Mouse (Mus musculus): ENCODE measurements around the gene Abca1. TPM values are rescaled to one million over a fixed set of nuclear protein-coding genes. Genes with fewer than 3 reads are reported as not detected.

Gene Abca1
- polyA plus RNA-seq, 1 experiment from 2014 or later: 19.0 TPM

DNA sequence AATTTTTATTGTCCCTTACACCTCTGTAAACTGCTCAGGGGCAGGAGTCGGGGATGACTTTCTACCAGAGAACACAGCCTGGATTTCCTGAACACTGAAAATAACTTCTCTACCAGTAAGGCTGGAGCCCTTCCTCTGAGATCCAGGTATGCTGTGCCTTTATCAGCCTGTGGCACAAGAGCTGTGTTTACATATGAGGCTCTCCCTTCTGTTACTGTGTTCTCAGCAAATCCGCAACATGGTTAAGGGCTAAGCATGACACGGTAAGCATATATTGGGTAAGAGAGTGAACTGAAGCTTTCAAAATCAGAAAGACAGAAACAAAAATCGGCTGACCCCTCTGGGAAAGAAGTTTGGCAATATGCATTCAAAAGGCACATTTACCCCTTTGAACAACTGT lies 25.7 kb downstream of the Abca1 start:
- 61% methylated on average over 4 of the region's 4 CpGs for WGBS (ENCODE audit: insufficient replicate concordance)
- Histone ChIP-seq H3K4me3 (ENCODE audit: low read depth, low read length) (no peak overlapping the region), H3K4me2 (ENCODE audit: low read depth, low read length) (0 out of 2 replicates have a peak overlapping the region, but pooled peaks have one; percentile 9), H3K4me1 (ENCODE audit: control insufficient read depth, low read depth, low read length) (peaks cover 30% of the 10 kb centered on the region), H3K36me3 (ENCODE audit: control insufficient read depth, insufficient read depth) (no peaks in the 10 kb centered on the region), H3K27ac (ENCODE audit: low read length) (0 out of 2 replicates have a peak overlapping the region, but pooled peaks have one; percentile 35), H3K9me3 (replicated peaks; ENCODE audit: control insufficient read depth, low read length) (no peaks in the 10 kb centered on the region), H3K27me3 (ENCODE audit: control insufficient read depth, insufficient read depth, low read depth, low read length) (no peaks in the 10 kb centered on the region), H3K9ac (ENCODE audit: low read depth, low read length) (no peak overlapping the region)
- ATAC-seq (ENCODE audit: low read depth): no peak

DNA sequence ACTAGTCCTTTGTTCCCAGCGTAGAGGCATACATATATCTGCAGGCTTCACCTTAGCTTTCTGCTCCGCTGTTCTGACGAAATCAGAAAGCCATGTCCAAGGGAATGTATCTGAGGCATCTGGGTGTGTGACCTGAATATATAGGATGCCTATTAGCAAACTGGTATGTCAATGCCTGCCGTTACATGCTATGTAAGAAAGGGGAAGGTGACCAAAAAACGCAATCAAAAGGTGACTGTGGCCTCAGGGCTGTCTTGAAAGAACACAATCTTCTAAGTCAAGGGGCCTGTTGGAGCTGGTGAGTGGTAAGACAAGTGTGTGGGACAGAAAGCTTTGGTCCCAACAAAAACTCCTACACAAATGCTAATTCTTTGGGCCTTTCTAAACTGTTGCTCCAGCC lies 28.2 kb downstream of the Abca1 start:
- Histone ChIP-seq H3K27me3 (ENCODE audit: control insufficient read depth, insufficient read depth, low read depth, low read length) (no peaks in the 10 kb centered on the region), H3K9me3 (replicated peaks; ENCODE audit: control insufficient read depth, low read length) (no peaks in the 10 kb centered on the region), H3K27ac (ENCODE audit: low read length) (peak overlapping the region; percentile 59), H3K4me3 (ENCODE audit: low read depth, low read length) (no peak overlapping the region), H3K4me1 (ENCODE audit: control insufficient read depth, low read depth, low read length) (peaks cover 20% of the 10 kb centered on the region), H3K36me3 (ENCODE audit: control insufficient read depth, insufficient read depth) (peaks cover 19% of the 10 kb centered on the region), H3K4me2 (ENCODE audit: low read depth, low read length) (no peak overlapping the region), H3K9ac (ENCODE audit: low read depth, low read length) (no peak overlapping the region)
- peak; percentile 25 for ATAC-seq (ENCODE audit: low read depth)
- 71% methylated on average over 5 of the region's 5 CpGs for whole genome bisulfite sequencing (ENCODE audit: insufficient replicate concordance)

DNA sequence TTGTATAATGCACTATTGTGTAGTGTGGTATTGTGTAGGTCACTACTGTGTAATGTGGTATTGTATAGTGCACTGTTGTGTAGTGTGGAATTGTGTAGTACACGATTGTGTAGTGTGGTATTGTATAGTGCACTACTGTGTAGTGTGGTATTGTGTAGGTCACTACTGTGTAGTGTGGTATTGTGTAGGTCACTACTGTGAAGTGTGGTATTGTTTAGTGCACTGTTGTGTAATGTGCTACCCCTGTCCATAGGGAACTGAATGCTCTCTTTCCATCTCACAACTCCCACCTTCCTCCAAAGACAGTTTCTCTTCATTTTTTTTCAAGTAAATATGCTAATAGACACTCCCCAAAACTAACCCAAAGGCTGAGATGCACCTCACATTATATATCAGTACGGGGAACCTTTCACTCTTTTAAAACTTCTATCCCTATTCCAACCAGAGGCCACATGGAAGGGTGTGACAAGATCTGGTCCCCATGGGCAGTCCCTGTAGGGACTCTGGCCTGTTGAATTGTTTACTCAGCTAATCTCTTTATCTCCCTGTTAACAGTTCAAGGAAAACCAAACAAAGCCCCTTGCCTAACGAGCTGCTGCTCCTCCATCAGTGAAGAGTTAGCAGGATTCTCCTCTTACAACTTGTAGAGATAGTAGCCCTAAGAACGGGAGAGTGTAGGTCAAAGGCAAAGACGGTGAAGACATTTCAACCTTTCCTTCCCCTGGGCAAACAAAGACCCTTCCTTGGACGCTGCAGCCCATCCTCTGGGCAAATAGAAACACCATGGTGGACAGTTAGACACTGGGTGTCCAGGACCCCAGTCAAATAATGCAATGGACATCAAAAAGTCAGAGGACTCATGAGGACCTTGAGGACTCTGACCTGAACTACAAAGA lies 28.8 kb downstream of the Abca1 start:
- peak overlapping the region; percentile 59 for H3K27ac ChIP-seq (ENCODE audit: low read length)
- H3K27me3 ChIP-seq (ENCODE audit: control insufficient read depth, insufficient read depth, low read depth, low read length): no peaks in the 10 kb centered on the region
- peaks cover 20% of the 10 kb centered on the region for H3K4me1 ChIP-seq (ENCODE audit: control insufficient read depth, low read depth, low read length)
- peak; percentile 84 for ATAC-seq (ENCODE audit: low read depth)
- WGBS (ENCODE audit: insufficient replicate concordance): 57% methylated on average over 6 of the region's 6 CpGs
- no peaks in the 10 kb centered on the region for H3K9me3 ChIP-seq (replicated peaks; ENCODE audit: control insufficient read depth, low read length)
- H3K36me3 ChIP-seq (ENCODE audit: control insufficient read depth, insufficient read depth): peaks cover 20% of the 10 kb centered on the region
- no peak overlapping the region for H3K4me2 ChIP-seq (ENCODE audit: low read depth, low read length)
- no peak overlapping the region for H3K4me3 ChIP-seq (ENCODE audit: low read depth, low read length)
- H3K9ac ChIP-seq (ENCODE audit: low read depth, low read length): no peak overlapping the region

DNA sequence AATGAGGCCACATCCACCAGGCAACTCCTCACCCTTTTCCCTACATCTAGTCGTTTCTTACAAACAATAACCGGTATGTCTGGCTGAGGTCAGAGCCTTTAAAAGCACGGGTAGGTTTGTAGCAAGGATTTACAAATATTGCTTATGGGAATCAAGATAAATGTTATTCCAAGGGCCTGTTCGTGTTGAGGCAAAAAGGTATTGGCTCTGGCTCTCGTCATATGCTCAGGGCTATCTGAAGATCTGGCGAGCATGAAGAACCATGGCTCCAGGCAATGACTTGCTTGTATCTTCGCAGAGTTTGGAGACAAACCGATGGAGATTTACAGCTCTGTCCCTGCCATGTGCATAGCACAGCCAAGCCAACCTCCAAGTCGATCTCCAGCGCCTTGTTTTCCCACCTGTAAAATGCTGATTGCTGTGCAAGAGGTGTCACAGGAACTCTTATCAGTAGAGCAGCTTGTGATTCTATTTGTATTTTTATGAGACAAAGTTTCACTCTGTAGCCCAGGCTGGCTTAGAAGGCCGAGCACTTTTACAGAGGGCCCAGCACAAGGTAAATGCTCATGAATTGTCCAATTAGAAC lies 29.9 kb downstream of the Abca1 start:
- no peak overlapping the region for H3K4me2 ChIP-seq (ENCODE audit: low read depth, low read length)
- peaks cover 22% of the 10 kb centered on the region for H3K4me1 ChIP-seq (ENCODE audit: control insufficient read depth, low read depth, low read length)
- no peak overlapping the region for H3K4me3 ChIP-seq (ENCODE audit: low read depth, low read length)
- no peak overlapping the region for H3K27ac ChIP-seq (ENCODE audit: low read length)
- WGBS (ENCODE audit: insufficient replicate concordance): 46% methylated on average over 11 of the region's 11 CpGs
- ATAC-seq (ENCODE audit: low read depth): no peak
- H3K36me3 ChIP-seq (ENCODE audit: control insufficient read depth, insufficient read depth): peaks cover 20% of the 10 kb centered on the region
- no peaks in the 10 kb centered on the region for H3K27me3 ChIP-seq (ENCODE audit: control insufficient read depth, insufficient read depth, low read depth, low read length)
- no peaks in the 10 kb centered on the region for H3K9me3 ChIP-seq (replicated peaks; ENCODE audit: control insufficient read depth, low read length)
- H3K9ac ChIP-seq (ENCODE audit: low read depth, low read length): no peak overlapping the region

DNA sequence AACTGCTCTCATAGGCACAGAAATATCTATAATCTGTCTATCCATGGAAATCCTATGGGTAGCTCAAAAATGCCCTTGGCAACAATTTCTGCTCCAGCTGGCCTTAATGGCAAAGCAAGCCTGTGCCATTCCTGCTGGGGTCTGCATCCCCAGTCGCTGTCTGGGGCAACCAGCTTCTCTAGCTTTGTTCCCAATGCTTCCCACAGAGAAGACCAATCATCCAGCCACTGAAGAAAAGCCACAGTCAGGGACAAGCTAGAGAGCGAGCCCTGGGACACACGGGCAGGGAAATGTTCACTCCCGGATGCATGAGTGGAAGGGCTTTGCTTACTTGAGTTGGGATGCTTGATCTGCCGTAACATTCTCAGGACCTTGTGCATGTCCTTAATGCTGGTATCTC lies 32.4 kb downstream of the Abca1 start:
- H3K9me3 ChIP-seq (replicated peaks; ENCODE audit: control insufficient read depth, low read length): no peaks in the 10 kb centered on the region
- no peak overlapping the region for H3K27ac ChIP-seq (ENCODE audit: low read length)
- H3K9ac ChIP-seq (ENCODE audit: low read depth, low read length): no peak overlapping the region
- ATAC-seq (ENCODE audit: low read depth): no peak
- no peaks in the 10 kb centered on the region for H3K27me3 ChIP-seq (ENCODE audit: control insufficient read depth, insufficient read depth, low read depth, low read length)
- no peak overlapping the region for H3K4me2 ChIP-seq (ENCODE audit: low read depth, low read length)
- H3K4me1 ChIP-seq (ENCODE audit: control insufficient read depth, low read depth, low read length): peaks cover 23% of the 10 kb centered on the region
- H3K36me3 ChIP-seq (ENCODE audit: control insufficient read depth, insufficient read depth): peaks cover 20% of the 10 kb centered on the region
- H3K4me3 ChIP-seq (ENCODE audit: low read depth, low read length): no peak overlapping the region
- 83% methylated on average over 5 of the region's 5 CpGs for WGBS (ENCODE audit: insufficient replicate concordance)

DNA sequence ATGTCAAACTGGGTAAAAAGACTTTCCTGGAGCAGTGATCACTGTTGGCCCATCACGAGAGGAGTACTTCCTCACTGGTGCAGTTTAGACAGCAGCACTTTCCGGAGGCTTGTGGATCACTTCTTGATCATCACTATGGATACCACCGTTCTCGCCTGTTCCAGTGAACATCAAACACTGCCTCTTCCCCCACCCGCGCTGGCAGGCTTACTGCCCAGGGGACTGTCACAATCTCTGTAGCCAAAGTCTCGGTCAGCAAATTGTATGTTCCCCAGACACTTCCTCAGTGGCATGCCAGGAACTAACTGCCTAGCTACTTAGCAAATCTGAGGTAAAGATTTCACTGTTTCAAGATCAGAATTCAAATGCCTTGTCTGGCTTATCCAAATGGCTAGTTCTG lies 32.9 kb downstream of the Abca1 start:
- no peak overlapping the region for H3K4me3 ChIP-seq (ENCODE audit: low read depth, low read length)
- no peaks in the 10 kb centered on the region for H3K9me3 ChIP-seq (replicated peaks; ENCODE audit: control insufficient read depth, low read length)
- H3K4me1 ChIP-seq (ENCODE audit: control insufficient read depth, low read depth, low read length): peaks cover 26% of the 10 kb centered on the region
- H3K27ac ChIP-seq (ENCODE audit: low read length): no peak overlapping the region
- no peak overlapping the region for H3K9ac ChIP-seq (ENCODE audit: low read depth, low read length)
- H3K27me3 ChIP-seq (ENCODE audit: control insufficient read depth, insufficient read depth, low read depth, low read length): no peaks in the 10 kb centered on the region
- ATAC-seq (ENCODE audit: low read depth): no peak
- H3K4me2 ChIP-seq (ENCODE audit: low read depth, low read length): no peak overlapping the region
- peaks cover 20% of the 10 kb centered on the region for H3K36me3 ChIP-seq (ENCODE audit: control insufficient read depth, insufficient read depth)
- 74% methylated on average over 7 of the region's 7 CpGs for WGBS (ENCODE audit: insufficient replicate concordance)

DNA sequence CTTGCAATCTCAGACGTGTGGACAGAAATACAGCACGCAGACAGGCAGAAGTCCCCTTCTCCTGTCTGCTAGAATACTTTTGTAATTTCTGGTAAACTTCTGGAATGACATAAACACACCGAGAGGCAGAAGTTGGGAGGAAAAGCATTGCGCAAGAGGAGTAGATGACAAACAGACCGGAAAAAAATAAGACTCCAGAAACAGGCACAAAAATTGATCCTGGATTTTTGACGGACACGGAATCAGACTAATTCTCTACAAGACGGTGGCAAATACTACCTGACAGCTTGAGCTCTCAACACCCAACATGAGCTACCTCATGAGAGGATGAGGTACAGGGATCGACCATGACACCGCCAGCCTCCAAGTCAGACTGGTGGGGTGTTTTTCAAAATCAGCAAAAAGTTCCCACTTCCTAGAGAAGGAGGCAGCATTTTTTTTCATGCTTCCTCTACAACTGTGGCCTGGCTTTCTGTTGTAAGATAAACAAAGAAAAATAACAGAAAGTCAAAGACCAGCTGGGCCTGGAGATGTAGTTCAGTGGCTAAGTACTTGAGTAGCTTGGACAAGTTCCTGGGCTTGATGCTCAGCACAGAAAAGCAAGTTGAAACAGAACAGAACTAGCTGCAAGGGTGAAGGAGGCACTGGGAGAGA lies 34.7 kb downstream of the Abca1 start:
- 0 out of 2 replicates have a peak overlapping the region, but pooled peaks have one; percentile 39 for H3K27ac ChIP-seq (ENCODE audit: low read length)
- 57% methylated on average over 10 of the region's 10 CpGs for WGBS (ENCODE audit: insufficient replicate concordance)
- no peak for ATAC-seq (ENCODE audit: low read depth)
- H3K4me1 ChIP-seq (ENCODE audit: control insufficient read depth, low read depth, low read length): peaks cover 34% of the 10 kb centered on the region
- no peak overlapping the region for H3K9ac ChIP-seq (ENCODE audit: low read depth, low read length)
- H3K36me3 ChIP-seq (ENCODE audit: control insufficient read depth, insufficient read depth): peaks cover 20% of the 10 kb centered on the region
- no peak overlapping the region for H3K4me2 ChIP-seq (ENCODE audit: low read depth, low read length)
- no peaks in the 10 kb centered on the region for H3K27me3 ChIP-seq (ENCODE audit: control insufficient read depth, insufficient read depth, low read depth, low read length)
- no peak overlapping the region for H3K4me3 ChIP-seq (ENCODE audit: low read depth, low read length)
- H3K9me3 ChIP-seq (replicated peaks; ENCODE audit: control insufficient read depth, low read length): no peaks in the 10 kb centered on the region

DNA sequence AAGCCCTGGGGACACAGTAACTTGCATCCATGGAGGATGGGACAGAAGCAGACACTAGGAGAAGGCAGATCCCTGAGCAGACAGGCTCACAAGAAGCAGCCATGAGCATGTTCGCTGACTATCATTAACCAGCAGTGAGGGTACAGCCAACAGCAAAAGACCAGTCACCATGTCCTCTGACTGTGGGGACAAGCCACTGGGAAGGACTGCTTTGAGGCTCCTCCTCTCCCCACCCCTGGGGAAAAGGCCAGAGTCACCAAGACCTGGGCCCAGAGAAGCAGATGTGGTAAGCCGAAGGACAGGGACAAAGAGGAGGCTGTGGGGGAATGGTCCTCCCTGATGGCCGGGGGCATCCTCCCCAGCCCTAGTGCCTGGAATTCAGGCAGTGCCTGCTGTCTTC lies 37.4 kb downstream of the Abca1 start:
- no peak overlapping the region for H3K27ac ChIP-seq (ENCODE audit: low read length)
- H3K27me3 ChIP-seq (ENCODE audit: control insufficient read depth, insufficient read depth, low read depth, low read length): no peaks in the 10 kb centered on the region
- 66% methylated on average over 3 of the region's 3 CpGs for WGBS (ENCODE audit: insufficient replicate concordance)
- no peak for ATAC-seq (ENCODE audit: low read depth)
- no peak overlapping the region for H3K4me2 ChIP-seq (ENCODE audit: low read depth, low read length)
- peaks cover 9% of the 10 kb centered on the region for H3K36me3 ChIP-seq (ENCODE audit: control insufficient read depth, insufficient read depth)
- no peak overlapping the region for H3K9ac ChIP-seq (ENCODE audit: low read depth, low read length)
- peaks cover 33% of the 10 kb centered on the region for H3K4me1 ChIP-seq (ENCODE audit: control insufficient read depth, low read depth, low read length)
- no peaks in the 10 kb centered on the region for H3K9me3 ChIP-seq (replicated peaks; ENCODE audit: control insufficient read depth, low read length)
- no peak overlapping the region for H3K4me3 ChIP-seq (ENCODE audit: low read depth, low read length)
